ENCODE assay signal across 12 mouse cellular contexts in genomic region chr15:80115256-80115655, GRCm38 (mm10). TPM values are rescaled to one million over a fixed set of nuclear protein-coding genes. Genes with fewer than 3 reads are reported as not detected.
DNase-seq lines count a peak whose midpoint lies in the region; ATAC-seq and TF ChIP-seq lines count a peak whose summit lies in the region.
"Had no signal": no experiment of that assay in that cellular context is flagged by ENCODE, and none has a peak within 500 bp of the region (broad histone marks: within the 10 kb centered on the region; RNA-seq: fewer than 3 reads in every experiment).

No protein-coding gene starts in this region.

- DNase-seq in forebrain, postnatal 0 days = no peak
- peak; percentile 82 for DNase-seq in midbrain, embryonic 11.5 days (ENCODE audit: low spot score, missing footprints)
- DNase-seq in testis, postnatal 14 days (ENCODE audit: low spot score) = peak; percentile 85
- DNase-seq in retina, embryonic 14.5 days (ENCODE audit: low spot score) = no peak
- no peak for DNase-seq in kidney, postnatal 14 days
- DNase-seq: adrenal gland, adult 8-10 months; cerebellum, adult 11-12 months; heart, adult 2 months; kidney, adult 8-10 months had no signal

- 64% methylated on average over 5 of the region's 5 CpGs for WGBS in forebrain, embryonic 12.5 days
- WGBS in forebrain, postnatal 0 days = 63% methylated on average over 5 of the region's 5 CpGs
- WGBS in midbrain, embryonic 11.5 days = 52% methylated on average over 5 of the region's 5 CpGs
- WGBS in midbrain, embryonic 15.5 days = 63% methylated on average over 5 of the region's 5 CpGs
- WGBS in limb, embryonic 12.5 days = 56% methylated on average over 5 of the region's 5 CpGs

- no peaks in the 10 kb centered on the region; the same call in none of the 2 replicates for H3K36me3 ChIP-seq in forebrain, embryonic 12.5 days (replicated peaks)
- H3K36me3 ChIP-seq in forebrain, postnatal 0 days (ENCODE audit: insufficient read depth) = peaks cover 50% of the 10 kb centered on the region
- H3K36me3 ChIP-seq in midbrain, embryonic 11.5 days (ENCODE audit: control insufficient read depth, insufficient read depth, low read length) = no peaks in the 10 kb centered on the region
- H3K36me3 ChIP-seq in midbrain, embryonic 15.5 days (replicated peaks) = peaks cover 14% of the 10 kb centered on the region
- H3K36me3 ChIP-seq in limb, embryonic 12.5 days = no peaks in the 10 kb centered on the region

- 0 out of 2 replicates have a peak, but pooled peaks cover 2% of the 10 kb centered on the region for H3K9me3 ChIP-seq in forebrain, embryonic 12.5 days
- H3K9me3 ChIP-seq in forebrain, postnatal 0 days (ENCODE audit: low read length) = no peaks in the 10 kb centered on the region
- H3K9me3 ChIP-seq in midbrain, embryonic 11.5 days (ENCODE audit: control insufficient read depth, low read length) = no peaks in the 10 kb centered on the region
- no peaks in the 10 kb centered on the region for H3K9me3 ChIP-seq in midbrain, embryonic 15.5 days
- no peaks in the 10 kb centered on the region for H3K9me3 ChIP-seq in limb, embryonic 12.5 days

- TF ChIP-seq CTCF in forebrain, postnatal 0 days (IDR thresholded peaks at IDR 0.05; ENCODE audit: low read depth) = no peak

- no peak overlapping the region for H3K4me2 ChIP-seq in forebrain, embryonic 12.5 days
- no peak overlapping the region for H3K4me2 ChIP-seq in forebrain, postnatal 0 days (ENCODE audit: low read depth)
- H3K4me2 ChIP-seq in midbrain, embryonic 11.5 days = peak overlapping the region; percentile 25; the same call in 1 of the 2 replicates
- no peak overlapping the region for H3K4me2 ChIP-seq in midbrain, embryonic 15.5 days
- peak overlapping the region; percentile 13; the same call in 1 of the 2 replicates for H3K4me2 ChIP-seq in limb, embryonic 12.5 days

- H3K4me3 ChIP-seq in forebrain, embryonic 12.5 days (replicated peaks) = 0 out of 2 replicates have a peak overlapping the region, but pooled peaks have one; percentile 7
- H3K4me3 ChIP-seq in forebrain, postnatal 0 days (ENCODE audit: low read depth, low read length) = no peak overlapping the region
- H3K4me3 ChIP-seq in midbrain, embryonic 11.5 days (ENCODE audit: low read depth, low read length) = no peak overlapping the region
- H3K4me3 ChIP-seq in midbrain, embryonic 15.5 days = no peak overlapping the region
- H3K4me3 ChIP-seq in limb, embryonic 12.5 days (replicated peaks) = peak overlapping the region; percentile 11; the same call in 1 of the 2 replicates
- H3K4me3 ChIP-seq: heart, adult 2 months had no signal

- H3K27me3 ChIP-seq in forebrain, embryonic 12.5 days = no peaks in the 10 kb centered on the region
- H3K27me3 ChIP-seq in forebrain, postnatal 0 days (ENCODE audit: insufficient read depth, low read length) = no peaks in the 10 kb centered on the region
- H3K27me3 ChIP-seq in midbrain, embryonic 11.5 days (ENCODE audit: control insufficient read depth, insufficient read depth, low read length) = no peaks in the 10 kb centered on the region
- H3K27me3 ChIP-seq in midbrain, embryonic 15.5 days (replicated peaks) = no peaks in the 10 kb centered on the region
- no peaks in the 10 kb centered on the region for H3K27me3 ChIP-seq in limb, embryonic 12.5 days

- H3K4me1 ChIP-seq in forebrain, embryonic 12.5 days = no peaks in the 10 kb centered on the region
- no peaks in the 10 kb centered on the region for H3K4me1 ChIP-seq in forebrain, postnatal 0 days (ENCODE audit: insufficient read depth)
- H3K4me1 ChIP-seq in midbrain, embryonic 11.5 days (ENCODE audit: control insufficient read depth, insufficient read depth, low read length) = no peaks in the 10 kb centered on the region
- H3K4me1 ChIP-seq in midbrain, embryonic 15.5 days = no peaks in the 10 kb centered on the region
- peaks cover 6% of the 10 kb centered on the region; the same call in 1 of the 2 replicates for H3K4me1 ChIP-seq in limb, embryonic 12.5 days (replicated peaks)

- no peak overlapping the region for H3K27ac ChIP-seq in forebrain, embryonic 12.5 days
- H3K27ac ChIP-seq in forebrain, postnatal 0 days (ENCODE audit: low read depth, low read length) = no peak overlapping the region
- H3K27ac ChIP-seq in midbrain, embryonic 11.5 days (ENCODE audit: low read depth, low read length) = no peak overlapping the region
- H3K27ac ChIP-seq in midbrain, embryonic 15.5 days = no peak overlapping the region
- H3K27ac ChIP-seq in limb, embryonic 12.5 days = no peak overlapping the region
- H3K27ac ChIP-seq: heart, adult 2 months had no signal

- H3K9ac ChIP-seq in forebrain, embryonic 12.5 days = no peak overlapping the region
- H3K9ac ChIP-seq in forebrain, postnatal 0 days = no peak overlapping the region
- no peak overlapping the region for H3K9ac ChIP-seq in midbrain, embryonic 11.5 days (ENCODE audit: low read length)
- no peak overlapping the region for H3K9ac ChIP-seq in midbrain, embryonic 15.5 days
- H3K9ac ChIP-seq in limb, embryonic 12.5 days (replicated peaks) = no peak overlapping the region

- ATAC-seq in forebrain, embryonic 12.5 days (ENCODE audit: low FRiP score) = no peak
- ATAC-seq in forebrain, postnatal 0 days = no peak
- ATAC-seq in midbrain, embryonic 11.5 days (ENCODE audit: low FRiP score) = no peak
- no peak for ATAC-seq in midbrain, embryonic 15.5 days (replicated peaks)
- no peak for ATAC-seq in limb, embryonic 12.5 days (ENCODE audit: insufficient number of reproducible peaks, insufficient read depth, low FRiP score, low TSS enrichment, low read depth)

RNA-seq across cellular contexts. Expression of gene Tab1, which starts 17.7 kb away (rescaled TPM):
- 40.5 and 44.0 TPM in 2 replicates for polyA plus RNA-seq in forebrain, embryonic 12.5 days (2016; fragmentation: Nextera tagmentation; extraction: Ambion mirVana)
- total RNA-seq in forebrain, postnatal 0 days (2014; rRNA removed) = 48.8 and 52.1 TPM in 2 replicates
- 21.6 and 25.7 TPM in 2 replicates for polyA plus RNA-seq in forebrain, postnatal 0 days (2015; fragmentation: Nextera tagmentation; extraction: Ambion mirVana)
- polyA plus RNA-seq in midbrain, embryonic 11.5 days (2014; fragmentation: Nextera tagmentation; extraction: Ambion mirVana) = 24.9 and 29.4 TPM in 2 replicates
- 42.5 and 43.5 TPM in 2 replicates for polyA plus RNA-seq in midbrain, embryonic 15.5 days (2015; fragmentation: Nextera tagmentation; extraction: Ambion mirVana)
- polyA plus RNA-seq in limb, embryonic 12.5 days (2016; fragmentation: Nextera tagmentation; extraction: Ambion mirVana) = 49.2 and 49.3 TPM in 2 replicates

RNA-seq across cellular contexts. Expression of gene Rpl3, which starts 23.6 kb away (rescaled TPM):
- 659 and 694 TPM in 2 replicates for polyA plus RNA-seq in forebrain, embryonic 12.5 days (2016; fragmentation: Nextera tagmentation; extraction: Ambion mirVana)
- 804 and 1,069 TPM in 2 replicates for total RNA-seq in forebrain, postnatal 0 days (2014; rRNA removed)
- 578 and 651 TPM in 2 replicates for polyA plus RNA-seq in forebrain, postnatal 0 days (2015; fragmentation: Nextera tagmentation; extraction: Ambion mirVana)
- polyA plus RNA-seq in midbrain, embryonic 11.5 days (2014; fragmentation: Nextera tagmentation; extraction: Ambion mirVana) = 1,032 and 1,053 TPM in 2 replicates
- 522 and 525 TPM in 2 replicates for polyA plus RNA-seq in midbrain, embryonic 15.5 days (2015; fragmentation: Nextera tagmentation; extraction: Ambion mirVana)
- 981 and 1,001 TPM in 2 replicates for polyA plus RNA-seq in limb, embryonic 12.5 days (2016; fragmentation: Nextera tagmentation; extraction: Ambion mirVana)

RNA-seq across cellular contexts. Expression of gene Syngr1, which starts 24.1 kb away (rescaled TPM):
- 12.1 and 13.9 TPM in 2 replicates for polyA plus RNA-seq in forebrain, embryonic 12.5 days (2016; fragmentation: Nextera tagmentation; extraction: Ambion mirVana)
- total RNA-seq in forebrain, postnatal 0 days (2014; rRNA removed) = 113 and 127 TPM in 2 replicates
- 58.6 and 69.0 TPM in 2 replicates for polyA plus RNA-seq in forebrain, postnatal 0 days (2015; fragmentation: Nextera tagmentation; extraction: Ambion mirVana)
- 6.2 and 7.4 TPM in 2 replicates for polyA plus RNA-seq in midbrain, embryonic 11.5 days (2014; fragmentation: Nextera tagmentation; extraction: Ambion mirVana)
- 61.4 and 62.1 TPM in 2 replicates for polyA plus RNA-seq in midbrain, embryonic 15.5 days (2015; fragmentation: Nextera tagmentation; extraction: Ambion mirVana)
- polyA plus RNA-seq in limb, embryonic 12.5 days (2016; fragmentation: Nextera tagmentation; extraction: Ambion mirVana) = 3.9 and 4.1 TPM in 2 replicates

RNA-seq across cellular contexts. Expression of gene Mgat3, which starts 58.3 kb away (rescaled TPM):
- polyA plus RNA-seq in forebrain, embryonic 12.5 days (2016; fragmentation: Nextera tagmentation; extraction: Ambion mirVana) = 8.6 and 9.6 TPM in 2 replicates
- 62.8 and 65.6 TPM in 2 replicates for total RNA-seq in forebrain, postnatal 0 days (2014; rRNA removed)
- 7.5 and 9.9 TPM in 2 replicates for polyA plus RNA-seq in forebrain, postnatal 0 days (2015; fragmentation: Nextera tagmentation; extraction: Ambion mirVana)
- 8.0 and 10.7 TPM in 2 replicates for polyA plus RNA-seq in midbrain, embryonic 11.5 days (2014; fragmentation: Nextera tagmentation; extraction: Ambion mirVana)
- polyA plus RNA-seq in midbrain, embryonic 15.5 days (2015; fragmentation: Nextera tagmentation; extraction: Ambion mirVana) = 15.5 and 16.3 TPM in 2 replicates
- 7.2 and 7.9 TPM in 2 replicates for polyA plus RNA-seq in limb, embryonic 12.5 days (2016; fragmentation: Nextera tagmentation; extraction: Ambion mirVana)

Comparison
In these comparisons a context has a peak if more than half of its experiments do, and no peak if none do; other contexts are left out.
1. H3K4me2 ChIP-seq: peak in midbrain, embryonic 11.5 days (single experiment) and limb, embryonic 12.5 days (single experiment); none in forebrain, embryonic 12.5 days (single experiment), forebrain, postnatal 0 days (single experiment) and midbrain, embryonic 15.5 days (single experiment).
2. H3K4me3 ChIP-seq: peak in forebrain, embryonic 12.5 days (single experiment) and limb, embryonic 12.5 days (single experiment); none in forebrain, postnatal 0 days (single experiment), midbrain, embryonic 11.5 days (single experiment) and midbrain, embryonic 15.5 days (single experiment).
3. DNase-seq: peak in midbrain, embryonic 11.5 days (single experiment) and testis, postnatal 14 days (single experiment); none in forebrain, postnatal 0 days (single experiment), retina, embryonic 14.5 days (single experiment) and kidney, postnatal 14 days (single experiment).